Mouse (Mus musculus): ENCODE data around the gene Gm7544. TPM values are rescaled to one million over a fixed set of nuclear protein-coding genes. Genes with fewer than 3 reads are reported as not detected.

The Gm7544 gene
- polyA plus RNA-seq, 1 experiment from 2014 or later: not detected

DNA sequence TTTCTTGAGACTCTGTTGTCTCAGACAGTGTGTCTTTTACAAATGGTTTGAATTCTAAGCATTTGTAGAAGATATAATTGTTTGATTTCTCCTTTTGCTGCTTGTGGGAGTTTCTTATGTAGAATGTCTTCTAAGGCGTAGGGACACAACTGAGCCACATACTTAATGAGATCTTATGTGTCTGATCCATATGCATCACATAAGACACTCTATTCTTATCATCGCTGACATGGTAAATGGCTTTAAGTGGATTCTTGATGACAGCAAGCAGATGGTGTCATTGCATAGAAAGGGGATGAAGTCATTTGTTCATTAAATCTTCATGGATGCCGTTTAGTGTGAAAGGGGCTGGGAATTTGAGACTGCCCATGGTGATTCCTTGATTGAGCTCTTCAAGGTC, 49.9 kb downstream of the Gm7544 start:
- no peak overlapping the region for H3K27ac ChIP-seq (replicated peaks)
- H3K36me3 ChIP-seq (ENCODE audit: control insufficient read depth, insufficient read depth, low read length): peaks cover 8% of the 10 kb centered on the region; the same call in 1 of the 2 replicates
- H3K4me1 ChIP-seq (replicated peaks; ENCODE audit: control insufficient read depth, insufficient read depth): no peaks in the 10 kb centered on the region
- H3K9ac ChIP-seq (ENCODE audit: low read length): no peak overlapping the region
- DNase-seq (ENCODE audit: low spot score) (no peak), ATAC-seq (ENCODE audit: low FRiP score, low TSS enrichment) (no peak)
- WGBS: 74% methylated on average over 3 of the region's 3 CpGs
- no peaks in the 10 kb centered on the region for H3K27me3 ChIP-seq (ENCODE audit: control insufficient read depth, insufficient read depth, low read length)
- H3K4me2 ChIP-seq (replicated peaks; ENCODE audit: low read depth): no peak overlapping the region
- no peak overlapping the region for H3K4me3 ChIP-seq (ENCODE audit: low read depth, low read length)
- no peaks in the 10 kb centered on the region for H3K9me3 ChIP-seq (ENCODE audit: control insufficient read depth, low read length)
- TF ChIP-seq CTCF (IDR thresholded peaks at IDR 0.05; ENCODE audit: low read depth) (no peak), EP300 (optimal IDR thresholded peaks at IDR 0.05) (no peak)

Other genes starting within 250 kb of the Gm7544 start
- gene Mff, start 231.1 kb downstream of the Gm7544 start, polyA plus RNA-seq (2015; fragmentation: Nextera tagmentation; extraction: Ambion mirVana): 149 and 151 TPM in 2 replicates
- gene Tm4sf20, start 187.6 kb downstream of the Gm7544 start, polyA plus RNA-seq (2015; fragmentation: Nextera tagmentation; extraction: Ambion mirVana): 0.21 and 1.0 TPM in 2 replicates
- not detected in 2 replicates for gene Gm47791, start 184.8 kb downstream of the Gm7544 start, polyA plus RNA-seq (2015; fragmentation: Nextera tagmentation; extraction: Ambion mirVana)
- gene Agfg1, start 116.5 kb downstream of the Gm7544 start, polyA plus RNA-seq (2015; fragmentation: Nextera tagmentation; extraction: Ambion mirVana): 18.2 and 18.8 TPM in 2 replicates
- not detected in 2 replicates for gene A030005L19Rik, start 42.7 kb downstream of the Gm7544 start, polyA plus RNA-seq (2015; fragmentation: Nextera tagmentation; extraction: Ambion mirVana)
- not detected in 2 replicates for gene A030014E15Rik, start 31.1 kb downstream of the Gm7544 start, polyA plus RNA-seq (2015; fragmentation: Nextera tagmentation; extraction: Ambion mirVana)
- not detected in 2 replicates for gene Gm6217, start 24.6 kb downstream of the Gm7544 start, polyA plus RNA-seq (2015; fragmentation: Nextera tagmentation; extraction: Ambion mirVana)
- not detected in 2 replicates for gene A030003K21Rik, start 12.6 kb downstream of the Gm7544 start, polyA plus RNA-seq (2015; fragmentation: Nextera tagmentation; extraction: Ambion mirVana)
- gene Gm47955, start 4.3 kb upstream of the Gm7544 start, polyA plus RNA-seq (2015; fragmentation: Nextera tagmentation; extraction: Ambion mirVana): not detected in 2 replicates
- not detected in 2 replicates for gene Gm47959, start 44.5 kb upstream of the Gm7544 start, polyA plus RNA-seq (2015; fragmentation: Nextera tagmentation; extraction: Ambion mirVana)
- gene Slc19a3, start 82.4 kb upstream of the Gm7544 start, polyA plus RNA-seq (2015; fragmentation: Nextera tagmentation; extraction: Ambion mirVana): 0.34 and 0.45 TPM in 2 replicates
- not detected in 2 replicates for gene Krtap28-10, start 86.5 kb upstream of the Gm7544 start, polyA plus RNA-seq (2015; fragmentation: Nextera tagmentation; extraction: Ambion mirVana)
- gene Gm47969, start 88.9 kb upstream of the Gm7544 start, polyA plus RNA-seq (2015; fragmentation: Nextera tagmentation; extraction: Ambion mirVana): not detected in 2 replicates
- gene A030005K14Rik, start 103.4 kb upstream of the Gm7544 start, polyA plus RNA-seq (2015; fragmentation: Nextera tagmentation; extraction: Ambion mirVana): not detected in 2 replicates
- not detected in 2 replicates for gene Krtap28-13, start 104.9 kb upstream of the Gm7544 start, polyA plus RNA-seq (2015; fragmentation: Nextera tagmentation; extraction: Ambion mirVana)
- gene Ccl20, start 160.8 kb upstream of the Gm7544 start, polyA plus RNA-seq (2015; fragmentation: Nextera tagmentation; extraction: Ambion mirVana): 6.2 and 15.2 TPM in 2 replicates
- gene Daw1, start 203.7 kb upstream of the Gm7544 start, polyA plus RNA-seq (2015; fragmentation: Nextera tagmentation; extraction: Ambion mirVana): 0.12 and 0.18 TPM in 2 replicates